Mouse (Mus musculus) retina, adult 2 months (tissue): ENCODE measurements around the gene Cbl.

Experiments used
- DNase-seq: peaks from one replicate; pipeline ENCODE4 v3.0.0-alpha.2; 2012; ENCODE audit warnings: low read depth, low spot score

The Cbl gene

DNA sequence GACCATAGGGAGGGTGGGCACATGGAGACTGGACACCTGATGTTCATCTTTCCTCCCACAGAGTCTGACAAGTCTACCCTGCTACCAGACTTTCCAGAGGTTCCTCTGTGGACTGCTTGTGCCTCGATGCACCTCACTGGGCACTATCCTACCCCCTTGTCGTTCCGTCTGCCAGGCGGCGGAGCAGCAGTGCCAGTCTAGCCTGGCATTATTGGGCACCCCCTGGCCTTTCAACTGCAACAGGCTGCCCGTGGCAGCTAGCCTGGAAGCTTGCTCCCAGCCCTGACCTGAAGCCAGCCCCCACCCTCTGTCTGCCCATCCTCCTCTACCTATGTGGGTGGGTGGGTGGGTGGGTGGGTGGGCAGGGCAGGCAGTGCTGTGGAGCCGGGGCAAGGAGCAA is 127.7 kb downstream of the Cbl start:
- DNase-seq, result no peak

DNA sequence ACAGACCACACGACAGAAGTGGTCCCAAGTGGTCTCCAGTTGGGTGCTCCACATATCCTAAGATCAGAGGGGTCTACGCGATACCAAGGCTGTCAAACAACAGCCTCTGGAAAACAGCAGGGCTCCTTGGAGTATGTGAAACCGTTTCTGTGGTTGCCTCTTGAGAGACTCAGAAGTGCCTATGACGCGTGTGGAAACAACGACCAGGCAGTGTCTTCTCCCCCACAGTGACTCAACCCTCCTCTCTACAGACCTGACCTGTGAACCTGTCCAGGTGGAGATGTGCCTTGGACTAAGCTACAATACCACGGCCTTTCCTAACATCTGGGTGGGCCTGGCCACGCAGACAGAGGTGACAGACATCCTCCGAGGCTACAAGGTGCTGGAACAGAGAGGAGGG is 128.1 kb downstream of the Cbl start:
- DNase-seq, result no peak

DNA sequence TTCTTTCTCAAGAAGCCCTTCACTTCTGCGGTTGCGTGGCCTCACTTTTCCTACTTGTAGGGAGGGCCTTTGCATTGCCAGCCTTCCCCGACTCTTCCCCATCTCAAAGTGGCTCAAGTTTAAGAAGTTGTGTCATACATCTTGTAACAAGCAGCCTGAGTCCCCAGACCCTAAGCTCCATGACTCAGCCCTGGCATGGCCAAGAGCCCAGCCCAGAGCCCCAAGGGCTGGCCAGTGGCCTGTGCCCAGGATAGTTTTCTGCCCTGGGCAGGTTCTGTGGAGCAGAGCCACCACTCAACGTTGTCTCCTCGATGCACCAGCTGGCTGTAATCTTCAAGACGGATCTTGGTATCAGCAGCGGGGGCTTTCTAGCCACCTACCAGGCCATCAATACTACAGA is 129.0 kb downstream of the Cbl start:
- DNase-seq, result no peak

DNA sequence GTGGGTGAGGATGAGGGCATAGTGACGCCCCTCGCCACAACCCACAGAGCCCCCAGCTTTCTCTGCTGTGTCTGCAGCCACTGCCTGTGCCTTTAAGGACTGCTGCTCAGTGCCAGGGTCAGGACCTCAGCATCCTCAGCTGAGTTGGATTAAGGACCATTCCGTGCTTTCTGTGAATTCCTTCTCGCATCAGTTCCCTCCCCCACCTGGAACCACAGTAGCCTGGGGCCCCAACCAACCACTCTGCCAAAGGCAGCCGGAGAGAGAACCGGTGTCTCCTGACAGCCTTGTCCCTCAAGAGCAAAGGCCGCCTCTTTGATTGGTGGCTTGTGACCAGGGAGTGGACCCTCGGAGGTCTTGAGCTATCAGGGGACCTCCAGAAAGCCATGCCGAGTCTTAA is 132.4 kb downstream of the Cbl start, which contains the start of gene Mfrp:
TSS of gene Mfrp (plus strand) at position 240 of the 400 bp plus-strand sequence.
- DNase-seq, result no peak

DNA sequence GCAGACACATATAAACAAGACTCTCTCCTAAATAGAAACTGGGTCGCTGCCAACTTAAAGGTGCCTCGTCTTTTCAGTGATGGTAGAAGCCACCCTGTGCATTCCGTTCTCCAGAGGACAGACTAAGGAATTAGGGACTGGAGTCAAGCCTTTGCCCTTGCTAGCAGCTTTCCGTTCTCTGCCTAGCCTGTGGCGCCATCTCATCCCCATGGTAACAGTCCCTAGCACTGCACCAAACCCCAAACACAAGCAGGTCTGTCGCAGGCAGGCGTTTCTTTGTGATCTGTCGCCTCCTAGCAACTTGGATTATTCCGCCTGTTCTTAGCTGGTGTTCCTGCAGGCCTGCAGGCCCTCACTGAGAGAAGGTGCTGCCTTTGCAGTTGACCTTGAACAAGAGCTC is 137.3 kb downstream of the Cbl start:
- DNase-seq, result no peak

DNA sequence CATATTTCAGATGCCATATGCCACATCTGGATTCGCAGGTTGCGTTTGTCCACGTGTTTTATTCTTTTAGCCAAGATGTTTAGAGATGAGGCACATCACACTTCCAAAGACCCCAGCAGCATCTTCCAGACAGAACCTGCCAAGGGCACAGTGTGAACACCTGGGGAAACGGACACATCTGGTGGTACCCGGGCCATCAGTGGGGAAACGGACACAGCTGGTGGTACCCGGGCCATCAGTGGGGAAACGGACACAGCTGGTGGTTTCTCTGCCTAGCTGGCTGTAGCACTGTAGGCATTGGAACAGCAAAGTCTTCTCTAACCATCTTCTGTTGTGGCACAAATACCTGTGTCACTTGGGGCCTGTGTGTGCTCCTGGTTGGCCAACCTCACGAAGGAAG is 138.1 kb downstream of the Cbl start:
- DNase-seq, result no peak

DNA sequence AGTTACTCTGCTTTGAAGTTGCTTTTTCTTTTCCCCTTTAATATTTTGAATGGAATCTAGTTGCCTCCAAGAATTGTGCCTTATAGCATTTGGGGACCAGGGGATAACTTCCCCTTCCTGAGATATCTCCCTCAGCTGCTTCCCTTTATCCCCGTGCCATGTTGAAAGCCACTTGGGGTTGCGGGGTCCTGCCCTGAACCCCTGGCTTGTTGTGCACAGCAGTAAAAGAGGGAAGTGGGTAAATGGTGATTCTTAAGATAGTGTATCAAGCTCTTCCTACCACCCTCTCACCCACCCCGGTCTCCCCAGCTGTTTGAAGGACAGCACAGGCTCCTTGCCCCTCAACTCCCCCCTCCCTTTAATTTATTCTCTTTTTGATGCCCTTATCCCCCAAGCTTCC is 139.1 kb downstream of the Cbl start:
- no peak for DNase-seq

DNA sequence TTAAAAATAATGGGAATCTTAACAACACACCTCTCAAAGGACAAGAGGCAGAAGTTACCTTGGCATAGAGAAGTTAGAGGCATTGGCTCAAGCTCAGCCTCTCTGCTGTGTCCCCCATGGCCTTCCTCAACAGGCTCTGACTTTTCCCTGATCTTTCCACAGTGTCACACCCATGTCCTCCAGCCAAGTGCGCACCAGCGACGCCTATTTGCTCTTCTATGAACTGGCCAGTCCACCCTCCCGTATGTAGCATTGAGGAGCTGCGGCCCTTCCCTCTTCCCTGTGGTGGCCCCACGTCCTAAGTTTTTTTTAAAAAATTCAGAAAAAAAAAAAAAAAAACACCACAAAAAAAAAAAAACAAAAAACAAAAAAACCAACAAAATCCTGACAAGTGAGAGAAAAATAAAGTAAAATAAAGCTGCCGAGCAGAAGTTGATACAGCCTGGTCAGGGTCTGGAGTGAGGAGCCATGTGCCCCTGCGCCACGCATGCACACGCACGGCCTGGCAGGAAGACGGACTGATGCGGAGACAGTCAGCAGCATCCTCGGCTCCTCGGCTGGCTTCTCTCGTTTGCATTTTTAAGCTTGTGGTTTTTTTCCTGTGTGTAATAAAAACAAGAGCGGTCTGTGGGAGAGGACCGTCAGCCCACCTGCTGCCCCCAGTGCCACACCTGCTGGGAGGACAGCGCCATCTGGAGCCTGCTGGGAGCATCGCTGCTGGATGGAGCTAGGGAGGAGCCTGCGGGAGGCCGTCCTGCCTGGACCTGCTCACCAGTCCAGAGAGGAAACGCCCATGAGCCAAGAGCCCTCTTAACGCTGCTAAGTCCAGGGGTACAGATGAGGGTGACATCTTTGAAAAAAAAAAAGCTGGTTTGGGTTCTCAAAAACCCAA is 140.0 kb downstream of the Cbl start:
- no peak for DNase-seq
